Mouse (Mus musculus) forebrain, embryonic 13.5 days (tissue): ENCODE results near the gene Znhit2. TPM values are rescaled to one million over a fixed set of nuclear protein-coding genes. Genes with fewer than 3 reads are reported as not detected.
A peak's percentile ranks its signal among the peaks of the same experiment; 100 is the strongest.

Experiments used
- ATAC-seq: fragments of 200-750 bp; cut with Nextera tagmentation; 2 replicates; pipeline ENCODE4 v1.8.0; 2017
- H3K27ac ChIP-seq: fragments of 300-500 bp; sonication (generic); 2 replicates; pipeline ENCODE4 v1.5.1; 2015; ENCODE audit warnings: inconsistent platforms, mild to moderate bottlenecking, moderate library complexity
- H3K27me3 ChIP-seq: fragments of 300-500 bp; sonication (generic); 2 replicates; pipeline ENCODE4 v1.6.1; 2015; ENCODE audit warnings: mild to moderate bottlenecking, inconsistent platforms
- H3K36me3 ChIP-seq: fragments of 300-500 bp; sonication (generic); 2 replicates; pipeline ENCODE4 v1.6.1; 2015; ENCODE audit warnings: mild to moderate bottlenecking, inconsistent platforms; ENCODE audit not compliant: poor library complexity, severe bottlenecking
- H3K4me1 ChIP-seq: fragments of 300-500 bp; sonication (generic); 2 replicates; pipeline ENCODE4 v1.6.1; 2015; ENCODE audit warnings: inconsistent platforms
- H3K4me2 ChIP-seq: fragments of 300-500 bp; sonication (generic); 2 replicates; pipeline ENCODE4 v1.6.1; 2015; ENCODE audit warnings: inconsistent platforms, mild to moderate bottlenecking, moderate library complexity
- H3K4me3 ChIP-seq: fragments of 300-500 bp; sonication (generic); 2 replicates; pipeline ENCODE4 v1.5.1; 2015; ENCODE audit warnings: mild to moderate bottlenecking, inconsistent platforms
- H3K9ac ChIP-seq: fragments of 300-500 bp; sonication (generic); 2 replicates; pipeline ENCODE4 v1.6.1; 2015; ENCODE audit warnings: mild to moderate bottlenecking, inconsistent platforms
- H3K9me3 ChIP-seq: fragments of 300-500 bp; sonication (generic); replicated peaks from 2 replicates; pipeline ENCODE4 v1.6.1; 2016; ENCODE audit warnings: inconsistent platforms
- WGBS: fragments of 180-500 bp; shearing (Covaris S2); methylation state at CpG from one replicate; pipeline ENCODE4 v1.1.7; 2015; 5-methylcytosine and 5-hydroxymethylcytosine counted together
- polyA plus RNA-seq: library from polyadenylated mRNA; unstranded; fragments of >200 nt; fragmentation: Nextera tagmentation; extraction: Ambion mirVana; gene quantifications from 2 replicates; pipeline ENCODE4 v1.2.1, GENCODE M21; 2015

Gene Znhit2
- polyA plus RNA-seq, 1 experiment from 2014 or later: 31.1 TPM

DNA sequence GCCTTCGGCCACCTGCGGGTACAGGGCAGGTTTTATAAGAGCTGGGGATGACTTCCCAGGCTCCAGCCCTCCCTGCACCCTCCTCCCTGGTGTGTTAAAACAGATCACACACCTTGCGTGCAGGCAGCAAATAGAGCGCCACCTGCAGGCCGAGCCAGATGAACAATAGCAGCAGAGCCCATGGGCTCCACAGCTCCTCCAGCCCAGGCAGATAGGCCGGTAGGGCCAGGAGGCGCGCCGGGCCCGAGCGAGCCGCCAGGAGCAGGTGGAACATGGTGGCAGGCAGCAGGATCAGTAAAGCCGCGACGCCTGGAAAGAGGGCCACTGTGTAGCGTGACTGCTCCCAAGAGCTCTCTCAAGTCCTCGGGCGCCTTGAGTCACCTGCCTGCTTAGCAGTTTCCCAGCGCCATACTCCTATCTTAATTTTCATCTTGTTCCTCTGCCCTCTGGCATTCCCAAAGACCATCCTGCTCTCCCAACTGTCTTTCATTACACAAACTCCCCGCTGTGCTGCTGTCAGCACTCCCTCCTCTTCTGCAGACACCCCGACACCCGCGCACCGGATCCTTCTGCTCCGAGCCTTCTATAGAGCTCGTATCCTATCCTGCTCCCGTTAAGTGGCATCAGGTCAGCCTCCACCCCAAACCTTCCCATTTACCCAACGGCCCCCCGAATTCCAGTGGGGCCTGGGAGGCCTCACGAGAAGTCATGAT is 6.2 kb downstream of the Znhit2 start:
- under 1% methylated on average over 30 of the region's 30 CpGs for WGBS
- Histone ChIP-seq H3K36me3 (peaks cover 30% of the 10 kb centered on the region), H3K4me1 (peaks cover 38% of the 10 kb centered on the region), H3K27me3 (no peaks in the 10 kb centered on the region), H3K9ac (peak overlapping the region; percentile 80), H3K9me3 (no peaks in the 10 kb centered on the region), H3K27ac (peak overlapping the region; percentile 87), H3K4me3 (peak overlapping the region; percentile 51), H3K4me2 (peak overlapping the region; percentile 96)
- peak; percentile 70 for ATAC-seq

DNA sequence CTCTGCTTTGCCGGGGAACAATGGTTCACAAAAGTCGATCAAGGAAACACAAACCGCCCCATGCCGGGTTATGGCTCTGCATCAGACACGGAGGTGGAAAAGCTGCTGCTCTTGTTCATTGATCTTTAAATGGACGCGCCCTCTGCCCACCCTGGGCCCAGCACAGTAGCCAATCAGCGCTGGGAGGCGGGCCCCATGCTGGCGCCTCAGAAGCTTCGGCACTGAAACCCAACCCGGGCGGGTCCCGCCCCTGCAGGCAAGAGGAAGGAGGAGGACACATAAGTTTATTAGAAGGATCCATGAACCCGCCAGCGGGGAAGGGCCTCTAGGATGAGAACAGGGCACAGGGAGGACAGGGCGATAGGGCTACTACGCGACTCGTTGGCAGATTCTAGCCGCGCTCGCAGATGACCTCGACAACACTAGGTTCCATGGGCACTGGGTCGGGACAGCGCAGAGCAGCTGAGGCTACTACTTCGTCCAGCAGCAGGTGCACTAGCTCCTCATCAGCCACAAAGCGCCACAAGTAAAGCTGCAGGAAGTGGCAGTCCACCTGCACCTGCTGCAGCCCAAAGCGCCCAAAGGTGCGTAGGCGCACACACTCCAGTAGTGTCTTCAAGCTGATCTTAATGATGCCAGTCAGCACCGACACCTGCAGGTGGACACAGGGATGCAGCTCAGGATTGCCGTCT is 6.9 kb downstream of the Znhit2 start, which contains the start of gene Tm7sf2:
TSS of gene Tm7sf2 (minus strand) at position 650 of the 692 bp plus-strand sequence.
- WGBS: 7% methylated on average over 33 of the region's 33 CpGs
- H3K9ac ChIP-seq: peak within 1 kb of the TSS; percentile 80
- peaks cover 35% of the 10 kb centered on the region for H3K36me3 ChIP-seq
- peak within 1 kb of the TSS; percentile 96 for H3K4me2 ChIP-seq
- peak; percentile 93 for ATAC-seq
- peak within 1 kb of the TSS; percentile 51 for H3K4me3 ChIP-seq
- no peaks in the 10 kb centered on the region for H3K27me3 ChIP-seq
- peaks cover 31% of the 10 kb centered on the region for H3K4me1 ChIP-seq
- H3K9me3 ChIP-seq: no peaks in the 10 kb centered on the region
- H3K27ac ChIP-seq: peak within 1 kb of the TSS; percentile 87

DNA sequence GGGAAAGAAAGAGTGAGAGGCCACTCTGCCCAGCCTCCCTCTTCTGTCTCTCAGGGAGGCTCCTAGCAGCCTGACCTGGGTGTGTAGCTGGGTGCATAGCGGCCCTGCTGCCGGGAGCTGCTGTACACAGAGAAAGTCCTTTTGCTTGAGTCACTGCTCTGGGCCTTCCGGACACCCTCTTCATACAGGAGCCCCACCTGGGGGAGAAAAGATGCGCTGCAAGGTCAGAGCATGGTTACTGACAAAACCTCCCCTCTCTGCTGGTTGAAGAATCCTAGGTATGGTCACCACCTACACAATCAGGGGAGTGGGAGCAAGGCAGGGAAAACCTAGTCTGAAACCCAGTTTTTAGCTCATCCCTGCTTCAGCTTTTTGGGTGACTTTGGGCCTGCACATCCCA is 8.0 kb downstream of the Znhit2 start:
- Histone ChIP-seq H3K4me2 (no peak overlapping the region), H3K9ac (no peak overlapping the region), H3K27me3 (no peaks in the 10 kb centered on the region), H3K9me3 (no peaks in the 10 kb centered on the region), H3K36me3 (peaks cover 46% of the 10 kb centered on the region), H3K27ac (no peak overlapping the region), H3K4me1 (peaks cover 24% of the 10 kb centered on the region), H3K4me3 (no peak overlapping the region)
- ATAC-seq: no peak
- WGBS: 72% methylated on average over 4 of the region's 4 CpGs

DNA sequence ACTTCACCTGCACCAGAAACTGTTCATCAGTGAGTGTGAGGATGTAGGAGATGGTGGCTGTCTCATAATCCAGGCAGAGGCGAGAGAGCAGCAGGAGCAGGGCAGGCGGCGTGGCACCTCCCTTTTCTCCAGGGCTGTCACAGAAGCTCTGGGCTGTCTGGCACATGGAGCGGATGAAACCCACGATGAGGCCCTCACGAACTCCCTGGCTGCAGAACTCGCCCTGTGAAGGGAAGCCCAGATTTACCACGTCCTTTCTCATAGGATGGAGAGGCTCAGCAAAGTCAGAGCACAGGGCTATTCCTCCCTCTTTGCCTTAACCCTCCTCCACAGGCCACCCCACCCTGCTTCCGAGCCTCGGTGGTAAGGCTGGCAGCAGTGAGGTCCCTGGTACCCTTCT is 8.9 kb downstream of the Znhit2 start:
- no peak overlapping the region for H3K27ac ChIP-seq
- H3K9ac ChIP-seq: no peak overlapping the region
- WGBS: 96% methylated on average over 10 of the region's 10 CpGs
- H3K36me3 ChIP-seq: peaks cover 49% of the 10 kb centered on the region
- H3K4me1 ChIP-seq: peaks cover 24% of the 10 kb centered on the region
- no peak for ATAC-seq
- no peak overlapping the region for H3K4me3 ChIP-seq
- H3K9me3 ChIP-seq: no peaks in the 10 kb centered on the region
- H3K27me3 ChIP-seq: no peaks in the 10 kb centered on the region
- no peak overlapping the region for H3K4me2 ChIP-seq

DNA sequence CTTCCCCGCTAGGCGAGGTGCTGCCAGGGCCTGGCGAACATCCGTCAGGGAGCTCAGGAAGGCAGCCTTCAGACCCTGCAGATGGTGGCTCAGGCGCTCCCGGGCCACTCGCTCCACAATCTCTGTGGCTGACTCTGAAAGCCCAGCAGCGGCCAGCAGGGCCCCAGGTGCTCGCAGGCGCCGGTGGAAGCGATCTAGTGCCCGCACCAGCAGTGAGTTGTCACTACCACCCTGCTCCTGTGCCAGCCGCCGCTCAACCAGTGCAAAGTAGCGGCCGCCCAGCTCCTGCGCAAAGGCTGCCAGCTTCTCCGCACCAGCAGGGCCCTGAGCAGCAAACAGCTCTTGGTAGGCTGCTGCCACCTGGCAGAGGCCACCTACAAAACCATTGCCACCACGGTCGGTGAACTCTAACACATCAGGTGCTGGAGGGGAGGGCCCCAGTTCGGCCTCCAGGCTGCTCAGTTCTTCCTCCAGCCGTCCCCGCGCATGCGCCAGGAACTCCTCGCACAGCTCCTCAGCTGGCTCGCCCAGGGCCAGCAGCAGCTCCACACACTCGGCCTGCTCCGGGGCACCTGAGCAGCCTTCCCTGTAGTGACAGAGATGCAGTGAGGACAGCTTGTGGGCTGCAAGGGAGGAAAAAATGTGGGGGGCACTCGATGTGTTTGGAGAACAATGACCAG is 9.7 kb downstream of the Znhit2 start:
- WGBS: 89% methylated on average over 29 of the region's 31 CpGs
- no peak for ATAC-seq

DNA sequence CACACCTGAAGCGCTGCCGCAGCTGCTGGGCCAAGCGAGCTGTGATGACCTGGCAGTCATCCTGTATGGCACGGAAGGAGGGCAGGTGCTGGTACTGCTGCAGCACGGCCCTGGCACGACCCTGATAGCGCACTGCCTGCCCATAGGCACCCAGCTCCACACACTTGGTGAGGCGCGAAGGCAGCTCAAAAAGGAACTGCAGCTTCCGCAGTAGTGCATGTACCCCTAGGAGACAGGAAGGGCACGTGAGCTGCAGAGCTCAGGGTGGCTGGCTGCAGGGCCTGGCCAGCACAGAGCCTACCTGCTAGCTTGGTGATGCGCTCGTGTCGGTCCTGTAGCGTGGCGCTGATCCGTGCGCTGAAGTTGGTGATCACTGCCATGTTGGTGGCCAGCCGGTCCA is 10.3 kb downstream of the Znhit2 start:
- peaks cover 55% of the 10 kb centered on the region for H3K36me3 ChIP-seq
- H3K27me3 ChIP-seq: no peaks in the 10 kb centered on the region
- H3K4me3 ChIP-seq: no peak overlapping the region
- H3K9ac ChIP-seq: no peak overlapping the region
- no peak overlapping the region for H3K4me2 ChIP-seq
- H3K27ac ChIP-seq: no peak overlapping the region
- no peaks in the 10 kb centered on the region for H3K9me3 ChIP-seq
- 92% methylated on average over 19 of the region's 19 CpGs for WGBS
- H3K4me1 ChIP-seq: peaks cover 22% of the 10 kb centered on the region
- ATAC-seq: no peak

More for the DNA sequence above, 9.7 kb downstream of the Znhit2 start:
- Histone ChIP-seq H3K9me3 (no peaks in the 10 kb centered on the region), H3K4me3 (no peak overlapping the region), H3K27ac (no peak overlapping the region), H3K27me3 (no peaks in the 10 kb centered on the region), H3K4me2 (no peak overlapping the region), H3K9ac (no peak overlapping the region), H3K36me3 (peaks cover 55% of the 10 kb centered on the region), H3K4me1 (peaks cover 22% of the 10 kb centered on the region)

DNA sequence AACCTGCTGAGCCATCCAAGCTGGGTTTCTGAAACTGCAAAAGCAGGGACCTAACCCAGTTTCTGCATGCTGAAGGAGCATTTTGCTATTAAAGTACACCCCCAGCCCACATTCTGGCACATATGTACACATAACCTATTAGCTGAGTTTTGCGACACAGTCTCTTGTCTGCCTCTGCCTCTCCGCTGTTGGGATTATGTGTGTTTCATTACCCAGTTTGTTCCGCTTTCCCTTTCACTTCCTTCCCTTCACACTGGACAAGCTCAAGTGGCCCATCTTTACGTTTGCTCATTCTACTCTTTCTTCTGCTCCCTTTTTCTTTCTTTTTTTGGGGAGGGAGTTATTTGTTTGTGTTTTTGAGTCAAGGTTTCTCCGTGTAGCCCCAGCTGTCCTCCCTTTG is 12.9 kb downstream of the Znhit2 start:
- Histone ChIP-seq H3K27ac (no peak overlapping the region), H3K9me3 (no peaks in the 10 kb centered on the region), H3K36me3 (peaks cover 53% of the 10 kb centered on the region), H3K4me2 (no peak overlapping the region), H3K27me3 (no peaks in the 10 kb centered on the region), H3K4me1 (peaks cover 16% of the 10 kb centered on the region), H3K4me3 (no peak overlapping the region), H3K9ac (no peak overlapping the region)
- WGBS: 87% methylated on average over 5 of the region's 5 CpGs
- no peak for ATAC-seq

DNA sequence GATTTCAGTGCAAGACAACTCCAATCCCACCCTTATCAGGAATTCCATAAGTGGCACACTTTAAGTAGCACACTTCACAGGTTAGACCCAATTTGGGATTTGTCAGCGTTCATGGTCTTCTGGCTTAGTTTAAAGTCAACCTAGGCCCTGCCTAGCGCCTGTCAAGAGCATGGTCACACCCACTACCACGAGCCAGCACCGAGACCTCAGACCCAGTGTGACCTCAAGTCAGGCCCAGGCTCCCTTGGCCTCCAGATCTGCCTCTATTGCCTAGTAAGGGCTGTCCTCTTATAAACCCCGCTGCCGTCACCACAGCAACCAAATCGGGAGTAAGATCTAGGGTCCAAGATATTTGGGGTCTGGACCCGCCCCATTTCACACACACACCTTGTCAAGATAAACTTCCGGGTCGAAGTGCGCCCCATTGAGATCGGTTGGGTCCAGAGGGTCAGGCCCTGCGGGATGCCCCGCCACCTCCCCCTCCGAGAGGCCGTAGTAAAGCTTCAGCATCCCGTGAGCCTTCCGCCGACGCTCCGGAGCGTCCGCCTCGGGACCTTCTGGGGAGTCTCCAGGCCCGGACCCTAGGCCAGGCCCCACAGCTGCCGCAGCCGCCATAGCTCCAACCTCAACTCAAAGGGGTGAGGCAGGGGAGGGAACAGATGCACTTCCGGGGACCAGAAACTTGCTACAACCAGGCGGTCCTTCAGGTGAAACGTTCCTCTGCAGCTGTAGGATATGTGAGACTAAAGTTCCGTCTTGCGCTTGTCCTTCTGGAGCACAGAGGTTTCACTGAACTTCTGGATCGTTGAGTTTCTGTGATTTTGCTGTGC is 15.8 kb downstream of the Znhit2 start, which contains the start of gene Vps51:
TSS of gene Vps51 (minus strand) at position 668 of the 830 bp plus-strand sequence.
- Histone ChIP-seq H3K9me3 (no peaks in the 10 kb centered on the region), H3K36me3 (peaks cover 48% of the 10 kb centered on the region), H3K4me3 (peak within 1 kb of the TSS; percentile 77), H3K9ac (peak within 1 kb of the TSS; percentile 79), H3K27ac (peak within 1 kb of the TSS; percentile 80), H3K27me3 (no peaks in the 10 kb centered on the region), H3K4me1 (peaks cover 16% of the 10 kb centered on the region), H3K4me2 (peak within 1 kb of the TSS; percentile 93)
- WGBS: 2% methylated on average over 33 of the region's 33 CpGs
- peak; percentile 92 for ATAC-seq

DNA sequence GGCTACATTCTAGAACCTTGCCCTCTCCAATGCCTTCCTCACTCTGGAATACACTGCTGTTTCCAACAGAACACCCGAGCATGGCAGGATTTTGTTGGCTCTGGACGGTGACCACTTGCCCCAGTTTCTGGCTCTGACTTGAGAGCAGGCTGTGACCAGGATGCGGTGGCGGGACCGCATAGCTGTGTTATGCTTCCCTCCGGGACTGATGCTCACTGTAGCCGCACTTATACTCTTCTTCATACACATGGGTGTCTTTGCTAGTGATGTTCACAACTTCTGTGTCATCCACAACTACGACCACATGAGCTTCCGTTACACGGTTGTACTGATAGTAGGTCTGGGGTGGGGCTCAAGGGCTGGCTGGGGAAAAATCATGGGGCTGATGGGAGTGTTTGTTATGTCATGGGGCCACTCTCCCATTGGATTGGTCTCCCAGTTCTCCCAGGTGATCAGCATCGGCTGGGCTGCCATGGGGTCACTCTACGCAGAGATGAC is 19.0 kb downstream of the Znhit2 start, which contains the start of gene Tmem262:
TSS of gene Tmem262 (plus strand) at position 51 of the 498 bp plus-strand sequence.
- Histone ChIP-seq H3K27me3 (no peaks in the 10 kb centered on the region), H3K36me3 (peaks cover 35% of the 10 kb centered on the region), H3K4me3 (no peak within 1 kb of the TSS), H3K9ac (no peak within 1 kb of the TSS), H3K4me2 (no peak within 1 kb of the TSS), H3K27ac (no peak within 1 kb of the TSS), H3K9me3 (no peaks in the 10 kb centered on the region), H3K4me1 (peaks cover 29% of the 10 kb centered on the region)
- WGBS: 97% methylated on average over 12 of the region's 12 CpGs
- no peak for ATAC-seq

DNA sequence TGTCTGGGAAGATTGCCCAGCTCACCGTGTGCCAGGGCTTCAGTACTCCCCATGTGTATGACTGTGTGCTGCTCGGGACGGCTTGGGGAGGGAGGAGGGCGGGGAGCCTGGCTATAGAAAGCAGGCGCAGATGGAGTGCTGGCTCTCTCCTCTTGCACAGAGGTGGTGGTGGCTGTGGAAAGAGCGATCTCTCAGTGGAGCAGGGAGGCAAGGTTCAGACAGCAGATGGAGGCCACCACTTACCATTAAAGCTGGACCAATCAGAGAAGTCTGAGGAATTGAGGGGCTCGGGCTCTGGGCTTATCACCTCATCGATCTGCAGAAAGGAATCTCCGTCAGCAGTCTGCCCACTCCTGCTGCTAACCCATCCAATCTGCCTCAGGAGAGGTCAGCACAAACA is 21.2 kb downstream of the Znhit2 start, which contains the start of gene Gm28374:
TSS of gene Gm28374 (minus strand) at position 101 of the 400 bp plus-strand sequence.
- WGBS: 94% methylated on average over 9 of the region's 9 CpGs
- Histone ChIP-seq H3K27me3 (no peaks in the 10 kb centered on the region), H3K4me3 (no peak within 1 kb of the TSS), H3K36me3 (peaks cover 31% of the 10 kb centered on the region), H3K9ac (no peak within 1 kb of the TSS), H3K4me1 (peaks cover 33% of the 10 kb centered on the region), H3K4me2 (no peak within 1 kb of the TSS), H3K27ac (no peak within 1 kb of the TSS), H3K9me3 (no peaks in the 10 kb centered on the region)
- no peak for ATAC-seq
